Comparison of ENCODE assay signal across 8 mouse cellular contexts in the genomic region with DNA sequence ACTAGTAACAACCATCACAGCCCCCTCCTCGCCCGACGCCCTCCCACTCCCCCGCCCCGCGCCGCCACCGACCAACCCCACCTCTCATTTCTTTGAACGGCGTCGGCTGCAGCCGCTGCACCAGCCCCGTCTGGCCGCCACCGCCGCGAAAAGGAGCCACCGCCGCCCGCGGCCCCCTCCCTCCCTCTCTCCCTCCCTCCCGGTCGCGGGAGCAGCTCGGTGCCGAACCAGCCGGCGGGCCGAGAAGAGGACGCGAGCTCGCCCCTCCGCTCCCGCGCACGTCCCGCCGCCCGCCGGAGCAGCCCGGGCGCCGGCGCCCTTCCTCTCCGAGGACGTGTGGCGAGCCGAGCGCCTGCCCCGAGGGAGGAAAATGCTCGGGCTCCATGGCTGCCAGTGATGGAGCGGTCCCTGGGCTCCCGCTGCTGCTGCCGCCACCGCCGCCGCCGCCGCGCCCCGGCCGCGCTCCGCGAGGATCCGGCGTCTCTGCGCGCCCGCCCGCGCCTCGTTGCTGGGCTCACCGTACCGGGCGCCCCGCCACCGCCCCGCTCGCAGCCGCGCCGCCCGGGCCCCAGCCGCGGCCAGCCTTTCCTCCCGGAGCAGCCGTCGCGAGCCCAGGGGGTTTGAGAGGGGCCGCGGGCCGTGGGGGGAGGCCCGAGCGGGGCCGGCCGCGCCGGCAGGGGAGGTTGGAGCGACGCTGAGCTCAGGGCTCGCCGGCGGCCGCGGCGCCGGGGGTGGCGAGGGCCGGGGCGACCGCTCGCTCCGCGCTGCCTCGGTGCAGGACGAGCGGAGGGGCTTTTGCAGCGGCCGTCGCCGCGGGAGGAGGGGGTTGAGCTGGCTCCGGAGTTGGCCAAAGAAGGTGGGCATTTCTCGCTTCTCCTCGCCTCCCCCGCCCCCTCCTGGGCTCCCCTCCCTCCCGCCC. TPM values are rescaled to one million over a fixed set of nuclear protein-coding genes. Genes with fewer than 3 reads are reported as not detected.
DNase-seq lines count a peak whose midpoint lies in the region; ATAC-seq and TF ChIP-seq lines count a peak whose summit lies in the region.

A gene (plus strand): TSS at position 100 of the 919 bp plus-strand sequence.

- H3K36me3 ChIP-seq in lung, embryonic 14.5 days (ENCODE audit: insufficient read depth) = peaks cover 31% of the 10 kb centered on the region
- H3K36me3 ChIP-seq in hindbrain, embryonic 10.5 days = peaks cover 36% of the 10 kb centered on the region
- peaks cover 19% of the 10 kb centered on the region for H3K36me3 ChIP-seq in midbrain, embryonic 11.5 days (ENCODE audit: control insufficient read depth, insufficient read depth, low read length)

- peak within 1 kb of the TSS; percentile 84 for H3K4me2 ChIP-seq in lung, embryonic 14.5 days
- peak within 1 kb of the TSS; percentile 87 for H3K4me2 ChIP-seq in midbrain, embryonic 11.5 days

- H3K4me3 ChIP-seq in lung, embryonic 14.5 days (ENCODE audit: low read depth, low read length) = peak within 1 kb of the TSS; percentile 82
- peak within 1 kb of the TSS; percentile 96 for H3K4me3 ChIP-seq in hindbrain, embryonic 10.5 days
- peak within 1 kb of the TSS; percentile 99 for H3K4me3 ChIP-seq in midbrain, embryonic 11.5 days (ENCODE audit: low read depth, low read length)

- H3K4me1 ChIP-seq in lung, embryonic 14.5 days (ENCODE audit: insufficient read depth) = peaks cover 27% of the 10 kb centered on the region
- H3K4me1 ChIP-seq in hindbrain, embryonic 10.5 days (replicated peaks) = peaks cover 56% of the 10 kb centered on the region
- peaks cover 33% of the 10 kb centered on the region for H3K4me1 ChIP-seq in midbrain, embryonic 11.5 days (ENCODE audit: control insufficient read depth, insufficient read depth, low read length)

- H3K27ac ChIP-seq in lung, embryonic 14.5 days (ENCODE audit: low read depth) = peak within 1 kb of the TSS; percentile 99
- H3K27ac ChIP-seq in hindbrain, embryonic 10.5 days = peak within 1 kb of the TSS; percentile 99
- H3K27ac ChIP-seq in midbrain, embryonic 11.5 days (ENCODE audit: low read depth, low read length) = peak within 1 kb of the TSS; percentile 100

- under 1% methylated on average over 99 of the region's 128 CpGs for WGBS in lung, embryonic 14.5 days
- WGBS in hindbrain, embryonic 10.5 days = 3% methylated on average over 115 of the region's 128 CpGs
- WGBS in midbrain, embryonic 11.5 days = under 1% methylated on average over 88 of the region's 128 CpGs

- no peaks in the 10 kb centered on the region for H3K9me3 ChIP-seq in lung, embryonic 14.5 days (ENCODE audit: low read depth, low read length)
- no peaks in the 10 kb centered on the region for H3K9me3 ChIP-seq in hindbrain, embryonic 10.5 days
- H3K9me3 ChIP-seq in midbrain, embryonic 11.5 days (ENCODE audit: control insufficient read depth, low read length) = no peaks in the 10 kb centered on the region

- ATAC-seq in lung, embryonic 14.5 days (ENCODE audit: insufficient read depth) = peak; percentile 23
- peak; percentile 19; the same call in 1 of the 2 replicates for ATAC-seq in midbrain, embryonic 11.5 days (ENCODE audit: low FRiP score)

- no peak for TF ChIP-seq CTCF in lung, embryonic 14.5 days (IDR thresholded peaks at IDR 0.05; ENCODE audit: low read depth)

- no peaks in the 10 kb centered on the region for H3K27me3 ChIP-seq in lung, embryonic 14.5 days (ENCODE audit: insufficient read depth, low read length)
- no peaks in the 10 kb centered on the region for H3K27me3 ChIP-seq in hindbrain, embryonic 10.5 days (ENCODE audit: insufficient read depth, poor library complexity, severe bottlenecking)
- no peaks in the 10 kb centered on the region for H3K27me3 ChIP-seq in midbrain, embryonic 11.5 days (ENCODE audit: control insufficient read depth, insufficient read depth, low read length)

- intact Hi-C loops in left cerebral cortex, postnatal 10 days (cut with DNase I) = loop anchor here (5.0 kb wide), 3 partner anchors 52 to 277 kb away; no protein-coding TSS in a partner anchor

- peak within 1 kb of the TSS; percentile 97 for H3K9ac ChIP-seq in lung, embryonic 14.5 days
- H3K9ac ChIP-seq in midbrain, embryonic 11.5 days (ENCODE audit: low read length) = peak within 1 kb of the TSS; percentile 99

- peak; percentile 47 for DNase-seq in lung, embryonic 14.5 days
- no peak for DNase-seq in lung, postnatal 14 days
- peak; percentile 75 for DNase-seq in cerebellum, adult 8-10 months
- DNase-seq in gastrocnemius, adult 18-20 months (ENCODE audit: low spot score) = no peak
- DNase-seq in hindbrain, embryonic 10.5 days (ENCODE audit: low spot score) = no peak
- DNase-seq in left cerebral cortex, postnatal 10 days (ENCODE audit: extremely low spot score in 1 of 2, low spot score in 2 of 2) = peak in 1 of 2 experiments; percentile 76
- DNase-seq in midbrain, embryonic 11.5 days (ENCODE audit: low spot score, missing footprints) = peak; percentile 92
- DNase-seq in thymus, adult 18-20 months = peak; percentile 29 to 44

RNA-seq across cellular contexts. Expression of the gene that starts here (rescaled TPM):
- 645 and 660 TPM in 2 replicates for polyA plus RNA-seq in lung, embryonic 14.5 days (2014; fragmentation: Nextera tagmentation; extraction: Ambion mirVana)
- total RNA-seq in gastrocnemius, adult 18-20 months (2021) = 100 to 1,000 TPM; 110 to 142 TPM
- polyA plus RNA-seq in hindbrain, embryonic 10.5 days (2016; fragmentation: Nextera tagmentation; extraction: Ambion mirVana) = 328 and 552 TPM in 2 replicates
- 100 to 1,000 TPM; 541 to 586 TPM for total RNA-seq in left cerebral cortex, postnatal 10 days (2021)
- 494 and 495 TPM in 2 replicates for polyA plus RNA-seq in midbrain, embryonic 11.5 days (2014; fragmentation: Nextera tagmentation; extraction: Ambion mirVana)

Comparison
In these comparisons a context has a peak if more than half of its experiments do, and no peak if none do; other contexts are left out.
1. DNase-seq: peak in lung, embryonic 14.5 days (single experiment), cerebellum, adult 8-10 months (single experiment), midbrain, embryonic 11.5 days (single experiment) and thymus, adult 18-20 months (2 of 2); none in lung, postnatal 14 days (single experiment), gastrocnemius, adult 18-20 months (single experiment) and hindbrain, embryonic 10.5 days (single experiment).
2. Peak in every context shown above with its lines, with median percentiles within 50 percentile points of each other: H3K27ac ChIP-seq and H3K4me3 ChIP-seq.